Mouse (Mus musculus): ENCODE data around the gene Nop2. TPM values are rescaled to one million over a fixed set of nuclear protein-coding genes. Genes with fewer than 3 reads are reported as not detected.

Nop2 gene
- total RNA-seq, 2 experiments from 2014 or later, result 23.7 to 25.3 TPM

Small RNA genes lying within 50 kb of the gene (microRNA-seq; reads per million reads assigned to microRNA genes)
- 0.35 to 0.95 reads per million in 2 experiments for gene Mir7045

Other genes starting within 250 kb of the Nop2 start
- 1 to 10 TPM; 1.2 to 2.1 TPM for gene Cd4, start 243.7 kb upstream of the Nop2 start, total RNA-seq (2021)
- gene Lag3, start 220.2 kb upstream of the Nop2 start, total RNA-seq (2021), result under 1 TPM; 0.72 to 0.84 TPM
- 100 to 1,000 TPM; 516 to 532 TPM for gene Ptms, start 211.8 kb upstream of the Nop2 start, total RNA-seq (2021)
- gene Mlf2, start 200.5 kb upstream of the Nop2 start, total RNA-seq (2021), result 100 to 1,000 TPM; 231 to 236 TPM
- gene Cops7a, start 166.4 kb upstream of the Nop2 start, total RNA-seq (2021), result 100 to 1,000 TPM; 102 to 108 TPM
- gene Pianp, start 135.2 kb upstream of the Nop2 start, total RNA-seq (2021), result 1 to 10 TPM; 1.7 to 2.0 TPM
- 10 to 100 TPM; 27.7 to 29.3 TPM for gene Zfp384, start 122.8 kb upstream of the Nop2 start, total RNA-seq (2021)
- 10 to 100 TPM; 41.8 to 47.3 TPM for gene Ing4, start 92.1 kb upstream of the Nop2 start, total RNA-seq (2021)
- 1 to 10 TPM; 2.1 to 2.8 TPM for gene Acrbp, start 82.2 kb upstream of the Nop2 start, total RNA-seq (2021)
- gene Lpar5, start 64.0 kb upstream of the Nop2 start, total RNA-seq (2021), result under 1 TPM; 0.37 to 0.53 TPM
- 100 to 1,000 TPM; 170 to 183 TPM for gene Chd4, start 35.9 kb upstream of the Nop2 start, total RNA-seq (2021)
- gene Iffo1, start 13.3 kb downstream of the Nop2 start, total RNA-seq (2021), result 10 to 100 TPM; 13.0 to 17.8 TPM
- 1,000 to 10,000 TPM; 3,414 to 3,559 TPM for gene Gapdh, start 34.6 kb downstream of the Nop2 start, total RNA-seq (2021)
- 10 to 100 TPM; 42.3 to 51.8 TPM for gene Ncapd2, start 59.8 kb downstream of the Nop2 start, total RNA-seq (2021)
- gene Mrpl51, start 59.9 kb downstream of the Nop2 start, total RNA-seq (2021), result 100 to 1,000 TPM; 272 to 283 TPM
- gene Vamp1, start 83.6 kb downstream of the Nop2 start, total RNA-seq (2021), result 1 to 10 TPM; 8.1 to 9.1 TPM
- 1 to 10 TPM; 2.8 to 4.4 TPM for gene Tapbpl, start 100.0 kb downstream of the Nop2 start, total RNA-seq (2021)
- gene Cd27, start 105.1 kb downstream of the Nop2 start, total RNA-seq (2021), result under 1 TPM; 0.37 to 0.55 TPM
- gene Tuba3a, start 154.1 kb downstream of the Nop2 start, total RNA-seq (2021), result not detected
- 10 to 100 TPM; 42.8 to 49.4 TPM for gene Ltbr, start 182.0 kb downstream of the Nop2 start, total RNA-seq (2021)
- gene Scnn1a, start 188.8 kb downstream of the Nop2 start, total RNA-seq (2021), result under 1 TPM; 0.97 to 0.98 TPM
- gene Tnfrsf1a, start 217.5 kb downstream of the Nop2 start, total RNA-seq (2021), result 10 to 100 TPM; 73.7 to 77.8 TPM
- not detected for gene Plekhg6, start 248.9 kb downstream of the Nop2 start, total RNA-seq (2021)